Mouse (Mus musculus): ENCODE results near the gene Nfib.

Gene Nfib

GRCm38 (mm10) chr4:82540466-82540990 lies 165.0 kb downstream of the Nfib start:
- peak; percentile 60 for DNase-seq (ENCODE audit: inconsistent ontology term)

GRCm38 (mm10) chr4:82540048-82540410 lies 165.5 kb downstream of the Nfib start:
- DNase-seq (ENCODE audit: inconsistent ontology term): no peak

GRCm38 (mm10) chr4:82539406-82540047 lies 166.0 kb downstream of the Nfib start:
- no peak for DNase-seq (ENCODE audit: inconsistent ontology term)

GRCm38 (mm10) chr4:82538815-82539214 lies 166.7 kb downstream of the Nfib start:
- DNase-seq (ENCODE audit: inconsistent ontology term): peak; percentile 41

- DNase-seq (ENCODE audit: inconsistent ontology term): peak; percentile 51
Observed at GRCm38 (mm10) chr4:82538069-82538811, 167.3 kb downstream of the Nfib start.

- DNase-seq (ENCODE audit: inconsistent ontology term): peak; percentile 68
Observed at GRCm38 (mm10) chr4:82537279-82537967, 168.1 kb downstream of the Nfib start.

- DNase-seq (ENCODE audit: inconsistent ontology term): peak; percentile 46
Observed at GRCm38 (mm10) chr4:82536435-82537278, 168.9 kb downstream of the Nfib start.

- DNase-seq (ENCODE audit: inconsistent ontology term): no peak
Observed at GRCm38 (mm10) chr4:82535606-82536434, 169.7 kb downstream of the Nfib start.

GRCm38 (mm10) chr4:82533231-82533630 lies 172.3 kb downstream of the Nfib start:
- DNase-seq (ENCODE audit: inconsistent ontology term): no peak

- peak; percentile 90 for DNase-seq (ENCODE audit: inconsistent ontology term)
Observed at GRCm38 (mm10) chr4:82532443-82533191, 172.9 kb downstream of the Nfib start.

- no peak for DNase-seq (ENCODE audit: inconsistent ontology term)
Observed at GRCm38 (mm10) chr4:82531977-82532376, 173.6 kb downstream of the Nfib start.

- DNase-seq (ENCODE audit: inconsistent ontology term): no peak
Observed at GRCm38 (mm10) chr4:82530875-82531353, 174.6 kb downstream of the Nfib start.

GRCm38 (mm10) chr4:82528978-82529377 lies 176.6 kb downstream of the Nfib start:
- no peak for DNase-seq (ENCODE audit: inconsistent ontology term)

- DNase-seq (ENCODE audit: inconsistent ontology term): no peak
Observed at GRCm38 (mm10) chr4:82519935-82520334, 185.6 kb downstream of the Nfib start.

GRCm38 (mm10) chr4:82518132-82518531 lies 187.4 kb downstream of the Nfib start:
- DNase-seq (ENCODE audit: inconsistent ontology term): no peak

GRCm38 (mm10) chr4:82517311-82517710 lies 188.2 kb downstream of the Nfib start:
- no peak for DNase-seq (ENCODE audit: inconsistent ontology term)

GRCm38 (mm10) chr4:82516211-82516795 lies 189.2 kb downstream of the Nfib start:
- DNase-seq (ENCODE audit: inconsistent ontology term): no peak

GRCm38 (mm10) chr4:82514921-82515320 lies 190.6 kb downstream of the Nfib start:
- no peak for DNase-seq (ENCODE audit: inconsistent ontology term)

- DNase-seq (ENCODE audit: inconsistent ontology term): no peak
Observed at GRCm38 (mm10) chr4:82514373-82514772, 191.2 kb downstream of the Nfib start.

- no peak for DNase-seq (ENCODE audit: inconsistent ontology term)
Observed at GRCm38 (mm10) chr4:82513426-82513750, 192.2 kb downstream of the Nfib start.

Data from Muller cell, postnatal 12 days (primary cell).